Comparison of ENCODE assay signal across 9 mouse cellular contexts in the genomic region with DNA sequence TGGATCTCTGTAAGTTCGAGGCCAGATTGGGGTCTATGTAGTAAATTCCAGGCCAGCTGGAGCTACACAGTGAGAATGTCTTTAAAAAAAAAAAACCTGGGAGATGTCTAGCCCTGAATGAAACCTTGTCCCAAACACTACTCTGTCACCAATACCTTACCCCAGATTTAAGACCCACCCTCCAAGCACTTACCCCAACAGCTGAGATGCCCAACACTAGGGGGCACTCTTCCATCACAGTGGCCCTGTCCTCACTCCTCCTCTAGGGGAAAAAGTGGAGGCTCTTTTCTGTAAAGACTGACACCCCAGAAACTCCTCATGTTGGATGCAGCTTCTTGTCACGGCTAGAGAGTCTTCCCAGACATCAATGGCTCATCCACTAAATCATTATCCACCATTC. TPM values are rescaled to one million over a fixed set of nuclear protein-coding genes. Genes with fewer than 3 reads are reported as not detected.
A peak's percentile ranks its signal among the peaks of the same experiment; 100 is the strongest.
DNase-seq lines count a peak whose midpoint lies in the region; ATAC-seq lines count a peak whose summit lies in the region.
"Had no signal": no experiment of that assay in that cellular context is flagged by ENCODE, and none has a peak within 500 bp of the region (broad histone marks: within the 10 kb centered on the region; RNA-seq: fewer than 3 reads in every experiment).

No protein-coding gene starts in this region.

- no peak overlapping the region for H3K4me3 ChIP-seq in neural tube, embryonic 11.5 days (ENCODE audit: low read depth, low read length)
- H3K4me3 ChIP-seq in forebrain, embryonic 10.5 days: no peak overlapping the region

- WGBS in neural tube, embryonic 11.5 days: 49% methylated on average over 2 of the region's 2 CpGs
- WGBS in forebrain, embryonic 10.5 days: 55% methylated on average over 2 of the region's 2 CpGs

- H3K27me3 ChIP-seq in neural tube, embryonic 11.5 days (ENCODE audit: control insufficient read depth, insufficient read depth, low read length): no peaks in the 10 kb centered on the region
- H3K27me3 ChIP-seq in forebrain, embryonic 10.5 days (ENCODE audit: poor library complexity, severe bottlenecking): peaks cover 11% of the 10 kb centered on the region; the same call in 1 of the 2 replicates
- H3K27me3 ChIP-seq: Patski had no signal

- no peak overlapping the region for H3K4me2 ChIP-seq in neural tube, embryonic 11.5 days (ENCODE audit: low read depth)

- DNase-seq in cerebellum, adult 9-10 months: peak; percentile 54
- DNase-seq in left cerebral cortex, postnatal 4 days: peak; percentile 51
- DNase-seq in left cerebral cortex, adult 8-10 months (ENCODE audit: low spot score in 2 of 2): no peak
- peak; percentile 51 for DNase-seq in adipocyte (ENCODE audit: low spot score)
- DNase-seq in heart, postnatal 4 days: peak; percentile 68
- peak; percentile 51 for DNase-seq in neural tube, embryonic 11.5 days (ENCODE audit: low spot score)
- DNase-seq in forebrain, embryonic 10.5 days (ENCODE audit: extremely low spot score, low spot score): no peak

- no peaks in the 10 kb centered on the region for H3K36me3 ChIP-seq in neural tube, embryonic 11.5 days (ENCODE audit: control insufficient read depth, insufficient read depth, low read length)
- no peaks in the 10 kb centered on the region for H3K36me3 ChIP-seq in forebrain, embryonic 10.5 days (replicated peaks)

- ATAC-seq in cerebellum, adult (ENCODE audit: insufficient number of reproducible peaks, low FRiP score, low TSS enrichment): no peak
- no peak for ATAC-seq in neural tube, embryonic 11.5 days (ENCODE audit: insufficient read depth, low FRiP score, low TSS enrichment)
- ATAC-seq: Patski had no signal

- no peaks in the 10 kb centered on the region for H3K9me3 ChIP-seq in neural tube, embryonic 11.5 days (ENCODE audit: control insufficient read depth, low read length)
- H3K9me3 ChIP-seq in forebrain, embryonic 10.5 days: no peaks in the 10 kb centered on the region

- no peak overlapping the region for H3K9ac ChIP-seq in neural tube, embryonic 11.5 days (ENCODE audit: low read length)

- peaks cover 21% of the 10 kb centered on the region for H3K4me1 ChIP-seq in neural tube, embryonic 11.5 days (ENCODE audit: control insufficient read depth, insufficient read depth, low read length)
- peaks cover 60% of the 10 kb centered on the region for H3K4me1 ChIP-seq in forebrain, embryonic 10.5 days

- intact Hi-C loops in left cerebral cortex, postnatal 4 days (cut with DNase I): no loop called here

- no peak overlapping the region for H3K27ac ChIP-seq in neural tube, embryonic 11.5 days (ENCODE audit: low read depth, low read length)
- no peak overlapping the region for H3K27ac ChIP-seq in forebrain, embryonic 10.5 days

RNA-seq across cellular contexts. Expression of gene Amotl2, which starts 2.7 kb away (rescaled TPM):
- 10 to 100 TPM; 42.3 to 45.5 TPM for total RNA-seq in left cerebral cortex, postnatal 4 days (2021)
- 10 to 100 TPM; 16.5 to 25.1 (median 18.6) TPM for total RNA-seq in left cerebral cortex, adult 8-10 months (2022)
- total RNA-seq in heart, postnatal 4 days (2021): 10 to 100 TPM; 90.0 to 91.6 TPM
- polyA plus RNA-seq in neural tube, embryonic 11.5 days (2014; fragmentation: Nextera tagmentation; extraction: Ambion mirVana): 70.6 and 76.7 TPM in 2 replicates
- polyA plus RNA-seq in forebrain, embryonic 10.5 days (2016; fragmentation: Nextera tagmentation; extraction: Ambion mirVana): 49.9 and 51.9 TPM in 2 replicates

Comparison
In these comparisons a context has a peak if more than half of its experiments do, and no peak if none do; other contexts are left out.
1. DNase-seq: peak in cerebellum, adult 9-10 months (single experiment), left cerebral cortex, postnatal 4 days (single experiment), adipocyte (single experiment), heart, postnatal 4 days (single experiment) and neural tube, embryonic 11.5 days (single experiment); none in left cerebral cortex, adult 8-10 months (0 of 2) and forebrain, embryonic 10.5 days (single experiment).